Mouse (Mus musculus): ENCODE measurements around the gene Crhr1.

GRCm38 (mm10) chr11:104218075-104218474 lies 85.4 kb downstream of the Crhr1 start:
- TF ChIP-seq CTCF (conservative IDR thresholded peaks at IDR 0.05 in 1 of 2, IDR thresholded peaks at IDR 0.05 in 1 of 2; ENCODE audit: low read depth in 2 of 2, low read length in 2 of 2), result no peak
- no peak for TF ChIP-seq SMC3 (IDR thresholded peaks at IDR 0.05; ENCODE audit: low read depth, low read length)
- no peak for TF ChIP-seq MXI1 (IDR thresholded peaks at IDR 0.05; ENCODE audit: low read depth, low read length)
- TF ChIP-seq EP300 (IDR thresholded peaks at IDR 0.05; ENCODE audit: low read length), result no peak
- no peak for TF ChIP-seq POLR2A (IDR thresholded peaks at IDR 0.05; ENCODE audit: low read depth, low read length)
- no peak for TF ChIP-seq HCFC1 (IDR thresholded peaks at IDR 0.05; ENCODE audit: low read depth, low read length)
- TF ChIP-seq JUND (conservative IDR thresholded peaks at IDR 0.05; ENCODE audit: low read depth, low read length), result no peak
- no peak for TF ChIP-seq MEF2A (IDR thresholded peaks at IDR 0.05; ENCODE audit: borderline replicate concordance, low read depth, low read length)
- TF ChIP-seq USF2 (conservative IDR thresholded peaks at IDR 0.05; ENCODE audit: low read depth, low read length), result no peak
